Mouse (Mus musculus): ENCODE measurements around the gene Fam166b. TPM values are rescaled to one million over a fixed set of nuclear protein-coding genes. Genes with fewer than 3 reads are reported as not detected.

Gene Fam166b
- polyA plus RNA-seq, 1 experiment from 2014 or later: 0.27 TPM

DNA sequence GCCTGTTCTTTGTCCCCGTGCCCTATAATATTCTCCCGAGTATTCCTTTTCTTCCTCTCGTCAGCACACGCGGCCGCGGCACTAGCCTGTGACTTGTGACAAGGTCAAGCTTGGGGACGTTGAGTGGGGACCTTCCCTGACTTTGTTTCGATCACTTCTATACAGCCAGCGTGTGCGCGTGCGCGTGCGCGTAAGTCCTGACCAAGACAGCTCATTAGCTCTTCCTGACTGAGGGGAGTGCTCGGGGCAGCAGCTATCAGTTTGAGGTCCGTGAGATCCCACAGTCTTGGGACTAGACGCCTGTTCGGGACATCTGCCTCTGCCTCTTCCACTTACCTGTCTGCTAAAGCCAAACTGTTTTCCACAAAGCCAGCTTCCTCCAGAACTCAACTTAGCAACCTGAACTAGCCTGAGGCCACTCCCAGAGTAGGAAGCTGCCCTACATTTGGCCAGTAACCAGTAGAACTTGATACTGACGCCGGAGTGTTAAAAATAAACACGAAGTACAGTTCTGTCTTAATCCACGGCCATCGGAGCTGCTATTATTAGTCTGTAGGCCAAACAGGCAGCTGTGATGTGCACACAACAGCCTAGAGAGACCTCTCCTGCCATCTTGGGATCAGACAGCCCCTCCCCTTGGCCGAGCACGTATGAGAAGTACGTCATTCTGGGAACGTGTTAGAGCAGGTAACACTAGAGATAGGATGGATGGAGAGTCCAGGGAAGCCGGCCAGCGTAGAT is 29.4 kb downstream of the Fam166b start:
- Histone ChIP-seq H3K9ac (no peak overlapping the region), H3K27ac (peak overlapping the region; percentile 69), H3K4me1 (peaks cover 59% of the 10 kb centered on the region), H3K4me3 (replicated peaks) (no peak overlapping the region), H3K27me3 (no peaks in the 10 kb centered on the region), H3K9me3 (replicated peaks) (no peaks in the 10 kb centered on the region), H3K4me2 (0 out of 2 replicates have a peak overlapping the region, but pooled peaks have one; percentile 15), H3K36me3 (no peaks in the 10 kb centered on the region)
- no peak for ATAC-seq (replicated peaks; ENCODE audit: low FRiP score)
- 75% methylated on average over 31 of the region's 31 CpGs for WGBS

DNA sequence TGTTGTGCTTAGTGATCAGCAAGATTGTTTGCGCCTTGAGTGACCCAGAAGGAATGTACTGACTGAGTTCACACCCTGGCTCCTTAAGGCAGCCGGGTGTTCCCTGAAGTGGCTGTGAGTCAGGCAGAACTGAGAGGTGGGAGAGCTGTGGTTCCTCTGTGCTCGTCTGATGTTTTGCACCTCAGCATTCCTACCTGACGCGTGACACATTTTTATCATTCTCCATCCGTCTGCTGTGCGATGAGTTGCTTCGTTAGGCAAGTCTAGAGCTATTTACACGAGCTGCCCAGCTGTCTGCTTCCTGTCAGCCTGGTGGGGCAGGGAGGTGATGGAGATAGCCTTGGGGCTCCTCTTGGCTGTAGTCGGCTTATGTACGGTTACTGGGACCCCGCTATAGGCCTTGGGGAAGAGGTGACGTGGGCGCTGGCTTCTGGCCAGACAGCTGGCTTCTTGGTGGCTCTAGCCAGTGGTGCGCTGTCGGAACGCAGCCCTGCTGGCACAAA is 30.1 kb downstream of the Fam166b start:
- ATAC-seq (replicated peaks; ENCODE audit: low FRiP score): no peak
- Histone ChIP-seq H3K4me3 (replicated peaks) (no peak overlapping the region), H3K4me2 (no peak overlapping the region), H3K36me3 (no peaks in the 10 kb centered on the region), H3K27ac (peak overlapping the region; percentile 69), H3K9me3 (replicated peaks) (no peaks in the 10 kb centered on the region), H3K27me3 (no peaks in the 10 kb centered on the region), H3K4me1 (peaks cover 65% of the 10 kb centered on the region), H3K9ac (no peak overlapping the region)
- WGBS: 49% methylated on average over 17 of the region's 17 CpGs

DNA sequence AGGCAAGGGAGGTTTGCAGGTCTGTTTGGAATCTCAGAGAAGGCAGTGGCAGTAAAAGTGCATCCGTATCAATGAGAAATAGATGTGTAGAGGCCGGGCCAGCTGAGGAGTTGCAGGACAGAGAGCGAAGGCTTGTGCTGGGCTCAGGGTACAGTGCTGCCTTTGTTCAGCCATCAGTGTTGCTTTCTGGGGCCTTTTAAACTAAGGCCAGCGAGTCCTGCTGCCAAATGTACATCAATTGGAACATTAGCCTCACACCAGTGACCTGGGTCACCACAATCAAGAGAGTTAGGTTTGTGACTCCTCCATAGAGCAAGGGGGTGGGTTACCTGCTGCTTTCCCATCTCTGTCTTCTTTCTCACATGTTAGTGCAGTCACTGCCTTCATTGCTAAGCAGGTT is 30.9 kb downstream of the Fam166b start:
- Histone ChIP-seq H3K9ac (no peak overlapping the region), H3K4me3 (replicated peaks) (no peak overlapping the region), H3K36me3 (no peaks in the 10 kb centered on the region), H3K4me1 (peaks cover 68% of the 10 kb centered on the region), H3K9me3 (replicated peaks) (no peaks in the 10 kb centered on the region), H3K4me2 (no peak overlapping the region), H3K27ac (peak overlapping the region; percentile 69; the same call in 1 of the 2 replicates), H3K27me3 (no peaks in the 10 kb centered on the region)
- no peak for ATAC-seq (replicated peaks; ENCODE audit: low FRiP score)
- WGBS: 65% methylated on average over 4 of the region's 4 CpGs

DNA sequence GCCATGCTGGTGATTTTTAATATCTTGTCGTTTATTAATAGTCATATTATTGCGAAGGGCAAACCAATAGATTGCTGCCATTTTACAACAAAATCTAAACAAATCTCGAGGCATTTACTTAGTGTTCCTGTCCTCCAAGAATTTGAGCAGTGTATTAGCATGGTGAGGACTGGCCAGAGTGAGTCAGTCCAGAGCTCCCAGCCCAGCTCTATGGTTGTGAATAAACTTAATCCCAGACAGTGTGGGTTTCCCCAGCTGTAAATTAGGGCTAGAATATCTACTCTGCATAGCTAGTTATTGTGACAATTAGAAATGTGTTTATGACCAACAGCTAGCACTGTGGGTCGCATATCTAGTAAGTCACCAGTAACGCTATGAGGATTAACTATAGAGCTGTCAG is 32.6 kb downstream of the Fam166b start:
- Histone ChIP-seq H3K27me3 (no peaks in the 10 kb centered on the region), H3K36me3 (no peaks in the 10 kb centered on the region), H3K4me2 (no peak overlapping the region), H3K27ac (no peak overlapping the region), H3K9ac (no peak overlapping the region), H3K4me3 (replicated peaks) (no peak overlapping the region), H3K9me3 (replicated peaks) (no peaks in the 10 kb centered on the region), H3K4me1 (peaks cover 56% of the 10 kb centered on the region)
- ATAC-seq (replicated peaks; ENCODE audit: low FRiP score): no peak
- 84% methylated on average over 5 of the region's 5 CpGs for WGBS

DNA sequence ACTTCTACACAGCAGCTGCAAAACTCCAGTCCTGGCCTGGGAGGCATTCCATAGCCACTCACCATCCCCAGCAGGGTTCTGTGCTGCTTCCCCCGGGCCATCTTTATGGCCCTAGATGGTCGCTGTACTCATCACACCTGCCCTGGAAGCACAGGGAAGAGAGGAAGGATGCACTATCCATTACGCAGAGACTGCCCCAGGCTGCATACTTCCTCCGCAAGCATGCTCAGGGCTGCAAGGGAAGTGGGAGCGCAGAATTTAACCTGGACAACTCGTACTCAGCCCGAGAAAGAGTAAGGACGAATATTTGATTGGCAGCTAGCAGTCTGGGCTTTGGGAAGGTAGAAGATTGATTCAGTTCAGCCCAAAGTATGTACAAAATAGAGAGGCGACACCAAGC is 33.1 kb downstream of the Fam166b start:
- 69% methylated on average over 9 of the region's 9 CpGs for WGBS
- no peaks in the 10 kb centered on the region for H3K27me3 ChIP-seq
- no peak overlapping the region for H3K27ac ChIP-seq
- no peak for ATAC-seq (replicated peaks; ENCODE audit: low FRiP score)
- H3K36me3 ChIP-seq: no peaks in the 10 kb centered on the region
- peaks cover 54% of the 10 kb centered on the region for H3K4me1 ChIP-seq
- no peak overlapping the region for H3K9ac ChIP-seq
- no peaks in the 10 kb centered on the region for H3K9me3 ChIP-seq (replicated peaks)
- no peak overlapping the region for H3K4me3 ChIP-seq (replicated peaks)
- no peak overlapping the region for H3K4me2 ChIP-seq

DNA sequence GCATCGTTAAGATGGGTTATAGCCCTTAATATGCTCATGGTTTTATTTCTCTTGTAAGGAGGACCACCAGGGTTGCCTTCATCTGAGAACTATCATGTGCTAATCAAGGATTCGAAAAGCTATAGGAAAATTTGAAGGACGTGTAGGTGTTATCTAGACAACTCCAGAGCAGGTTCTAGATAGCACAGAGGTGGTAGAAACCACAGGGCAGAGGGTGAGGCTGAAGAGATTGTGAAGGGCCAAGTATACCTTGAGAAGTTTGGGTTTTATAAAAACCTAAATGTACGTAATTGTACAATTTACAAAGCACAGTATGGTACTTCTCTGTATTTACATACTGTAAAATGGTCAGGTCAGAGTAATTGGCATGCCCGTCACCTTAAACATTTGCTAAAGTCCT is 33.8 kb downstream of the Fam166b start:
- 84% methylated on average over 5 of the region's 5 CpGs for WGBS
- Histone ChIP-seq H3K27ac (peak overlapping the region; percentile 94), H3K9me3 (replicated peaks) (no peaks in the 10 kb centered on the region), H3K27me3 (no peaks in the 10 kb centered on the region), H3K4me2 (no peak overlapping the region), H3K4me1 (peaks cover 53% of the 10 kb centered on the region), H3K9ac (no peak overlapping the region), H3K36me3 (no peaks in the 10 kb centered on the region), H3K4me3 (replicated peaks) (no peak overlapping the region)
- ATAC-seq (replicated peaks; ENCODE audit: low FRiP score): no peak

DNA sequence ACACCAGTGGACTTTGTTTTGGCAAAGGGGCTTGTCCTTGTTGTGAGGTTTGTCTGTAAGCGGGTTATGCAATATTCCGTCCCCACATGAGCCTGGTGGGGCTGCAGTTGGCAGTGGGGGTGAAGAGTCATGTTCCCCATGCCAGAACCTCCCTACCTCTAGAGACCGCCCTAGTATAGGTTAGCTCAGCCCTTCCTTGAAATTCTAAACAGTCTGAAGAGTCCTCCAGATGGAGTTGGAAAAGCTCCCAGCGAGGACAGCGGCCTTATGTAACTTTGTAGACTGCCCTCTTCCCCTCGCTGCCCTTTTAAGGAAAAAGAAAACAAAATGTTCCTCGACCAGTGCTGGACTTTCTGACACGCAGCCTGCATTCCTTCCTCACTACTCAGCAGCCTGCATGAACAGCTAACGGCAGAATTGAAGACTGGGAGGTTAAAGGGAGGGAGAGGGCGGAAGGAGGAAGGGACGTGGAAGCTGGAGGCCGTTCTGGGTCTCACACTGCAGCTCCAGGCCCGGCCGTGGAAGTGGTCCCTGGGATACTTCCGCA is 34.5 kb downstream of the Fam166b start:
- Histone ChIP-seq H3K9ac (0 out of 2 replicates have a peak overlapping the region, but pooled peaks have one; percentile 12), H3K27ac (peak overlapping the region; percentile 94), H3K9me3 (replicated peaks) (no peaks in the 10 kb centered on the region), H3K4me1 (peaks cover 51% of the 10 kb centered on the region), H3K36me3 (no peaks in the 10 kb centered on the region), H3K27me3 (no peaks in the 10 kb centered on the region), H3K4me2 (peak overlapping the region; percentile 30), H3K4me3 (replicated peaks) (no peak overlapping the region)
- WGBS: 14% methylated on average over 15 of the region's 15 CpGs
- ATAC-seq (replicated peaks; ENCODE audit: low FRiP score): peak; percentile 85

DNA sequence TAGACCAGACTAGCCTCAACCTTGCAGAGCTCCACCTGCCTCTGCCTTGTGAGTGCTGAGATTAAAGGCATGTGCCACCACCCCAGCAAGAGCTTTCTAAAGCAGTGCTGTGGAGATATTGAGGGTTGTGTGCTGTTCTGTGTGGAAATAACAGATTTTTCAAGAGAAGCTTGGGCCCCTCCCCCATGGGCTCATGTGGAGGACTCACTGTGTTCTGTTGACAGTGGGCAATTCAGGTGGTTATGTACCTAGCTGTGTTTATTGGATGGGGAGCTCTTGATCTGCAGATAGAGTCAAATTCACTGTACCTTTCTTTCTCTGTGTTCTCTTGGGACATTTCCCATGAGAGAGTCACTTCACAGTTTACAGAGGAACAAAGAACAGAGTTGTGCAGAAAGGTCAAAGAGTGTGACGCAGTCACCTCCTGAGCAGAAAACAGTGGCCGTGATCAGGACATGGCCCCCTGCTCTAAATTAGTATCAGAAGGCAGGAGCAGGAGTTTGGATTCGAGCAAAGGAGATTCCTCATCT is 37.3 kb downstream of the Fam166b start:
- H3K9me3 ChIP-seq (replicated peaks): no peaks in the 10 kb centered on the region
- no peak for ATAC-seq (replicated peaks; ENCODE audit: low FRiP score)
- no peak overlapping the region for H3K4me3 ChIP-seq (replicated peaks)
- no peak overlapping the region for H3K27ac ChIP-seq
- no peak overlapping the region for H3K4me2 ChIP-seq
- 77% methylated on average over 3 of the region's 3 CpGs for WGBS
- H3K27me3 ChIP-seq: no peaks in the 10 kb centered on the region
- no peak overlapping the region for H3K9ac ChIP-seq
- peaks cover 34% of the 10 kb centered on the region for H3K4me1 ChIP-seq
- H3K36me3 ChIP-seq: no peaks in the 10 kb centered on the region

DNA sequence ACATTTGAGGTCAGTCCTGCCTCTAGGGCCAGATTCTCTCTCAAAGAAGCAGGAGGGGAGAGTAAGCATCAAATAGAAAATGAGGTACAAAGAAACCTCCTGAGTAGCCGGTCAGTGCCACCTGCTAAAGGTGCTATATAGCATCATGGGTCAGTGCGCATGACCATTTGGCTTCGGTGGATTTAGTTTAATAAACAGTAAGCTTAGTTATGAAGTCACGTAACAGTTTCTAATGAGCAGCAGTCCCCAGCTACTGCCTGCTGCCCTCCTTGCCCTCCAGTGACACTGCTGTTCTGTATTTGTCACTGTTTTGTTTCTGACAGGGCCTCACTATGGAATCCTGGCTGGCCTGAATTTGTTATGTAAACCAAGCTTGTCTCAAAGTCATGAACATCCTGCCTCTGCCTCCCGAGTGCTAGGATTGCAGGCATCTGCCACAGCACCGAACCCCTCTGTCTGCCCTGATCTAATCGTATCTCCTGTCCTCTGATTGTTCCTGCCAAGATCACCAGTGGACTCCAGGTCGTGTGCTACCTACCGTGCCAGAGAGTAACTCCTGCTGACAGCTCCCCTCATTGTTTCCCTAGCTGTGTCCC is 39.0 kb downstream of the Fam166b start:
- no peak overlapping the region for H3K4me3 ChIP-seq (replicated peaks)
- H3K36me3 ChIP-seq: no peaks in the 10 kb centered on the region
- no peak overlapping the region for H3K9ac ChIP-seq
- H3K4me2 ChIP-seq: no peak overlapping the region
- peak overlapping the region; percentile 32; the same call in 1 of the 2 replicates for H3K27ac ChIP-seq
- no peak for ATAC-seq (replicated peaks; ENCODE audit: low FRiP score)
- WGBS: 75% methylated on average over 9 of the region's 9 CpGs
- no peaks in the 10 kb centered on the region for H3K27me3 ChIP-seq
- H3K4me1 ChIP-seq: peaks cover 30% of the 10 kb centered on the region
- H3K9me3 ChIP-seq (replicated peaks): no peaks in the 10 kb centered on the region

DNA sequence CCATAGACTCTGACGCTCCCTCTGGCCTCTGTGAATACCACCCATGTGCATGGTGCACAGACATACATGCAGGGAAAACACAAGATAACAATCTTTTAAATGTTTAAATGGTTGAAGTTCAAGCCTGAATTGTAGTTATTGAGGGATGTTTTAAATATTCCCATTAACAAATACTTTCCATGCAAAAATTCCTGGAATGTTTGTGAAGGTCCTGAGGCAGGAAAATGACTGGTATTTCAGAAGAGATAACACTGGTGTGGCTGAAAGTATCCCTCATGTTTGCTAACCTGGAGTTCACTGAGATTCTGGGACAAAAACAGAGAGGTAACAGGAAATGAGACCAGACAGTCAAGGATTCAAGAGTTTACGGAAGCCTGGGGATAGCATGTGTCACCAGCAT is 39.5 kb downstream of the Fam166b start:
- peaks cover 24% of the 10 kb centered on the region for H3K4me1 ChIP-seq
- H3K36me3 ChIP-seq: no peaks in the 10 kb centered on the region; the same call in 1 of the 2 replicates
- no peak overlapping the region for H3K4me3 ChIP-seq (replicated peaks)
- no peak for ATAC-seq (replicated peaks; ENCODE audit: low FRiP score)
- H3K27ac ChIP-seq: 0 out of 2 replicates have a peak overlapping the region, but pooled peaks have one; percentile 32
- 78% methylated on average over 2 of the region's 2 CpGs for WGBS
- no peak overlapping the region for H3K4me2 ChIP-seq
- H3K9me3 ChIP-seq (replicated peaks): no peaks in the 10 kb centered on the region
- H3K27me3 ChIP-seq: no peaks in the 10 kb centered on the region
- no peak overlapping the region for H3K9ac ChIP-seq

DNA sequence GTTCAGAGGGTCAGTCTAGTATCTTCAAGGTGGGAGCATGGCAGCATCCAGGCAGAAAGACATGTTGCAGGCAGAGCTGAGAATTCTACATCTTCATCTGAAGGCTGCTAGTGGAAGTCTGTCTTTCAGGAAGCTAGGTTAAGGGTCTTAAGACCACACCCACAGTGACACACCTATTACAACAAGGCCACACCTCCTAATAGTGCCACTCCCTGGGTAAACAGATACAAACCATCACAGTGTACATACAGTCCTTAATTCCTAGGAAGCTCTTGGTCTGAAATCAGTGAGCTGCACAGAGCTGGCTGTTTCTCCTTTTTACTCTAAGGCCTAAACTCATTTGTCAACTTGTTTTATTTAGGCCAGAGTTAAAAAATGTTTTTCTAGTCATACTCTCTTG is 42.0 kb downstream of the Fam166b start:
- Histone ChIP-seq H3K4me2 (no peak overlapping the region), H3K36me3 (no peaks in the 10 kb centered on the region; the same call in 1 of the 2 replicates), H3K4me1 (peaks cover 27% of the 10 kb centered on the region), H3K27me3 (no peaks in the 10 kb centered on the region), H3K9me3 (replicated peaks) (no peaks in the 10 kb centered on the region), H3K4me3 (replicated peaks) (no peak overlapping the region), H3K27ac (no peak overlapping the region), H3K9ac (no peak overlapping the region)
- no peak for ATAC-seq (replicated peaks; ENCODE audit: low FRiP score)

DNA sequence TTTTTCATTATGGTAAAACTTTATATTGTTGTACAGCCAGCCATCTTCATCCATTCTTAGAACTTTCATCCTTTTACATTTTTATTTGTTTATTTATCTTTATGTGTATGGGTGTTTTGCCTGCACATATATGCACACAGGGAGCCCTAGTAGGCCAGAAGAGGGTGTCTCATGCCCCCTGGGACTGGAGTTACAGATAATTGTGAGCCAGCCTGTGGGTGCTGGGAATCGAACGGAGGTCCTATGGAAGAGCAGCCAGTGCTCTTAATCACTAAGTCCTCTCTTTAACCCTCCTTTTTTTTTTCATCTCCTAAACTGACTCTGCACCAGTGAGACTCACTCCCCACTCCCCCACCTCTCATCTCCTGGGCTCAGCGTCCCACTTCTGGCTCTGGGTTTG is 44.4 kb downstream of the Fam166b start:
- Histone ChIP-seq H3K27ac (no peak overlapping the region), H3K27me3 (0 out of 2 replicates have a peak, but pooled peaks cover 5% of the 10 kb centered on the region), H3K4me1 (peaks cover 19% of the 10 kb centered on the region), H3K4me3 (replicated peaks) (no peak overlapping the region), H3K9me3 (replicated peaks) (no peaks in the 10 kb centered on the region), H3K36me3 (no peaks in the 10 kb centered on the region; the same call in 1 of the 2 replicates), H3K4me2 (no peak overlapping the region), H3K9ac (no peak overlapping the region)
- no peak for ATAC-seq (replicated peaks; ENCODE audit: low FRiP score)
- WGBS: 88% methylated on average over 3 of the region's 3 CpGs

Measured in kidney, embryonic 15.5 days (tissue).